Mouse (Mus musculus) heart, embryonic 14.5 days (tissue): ENCODE measurements at regions not wholly inside any gene's neighbourhood (a gene's known extent, or its start where the extent isn't known, plus 50 kb on each side); places are given as distances from the start of the nearest gene placed in this dataset.

ENCODE experiments used
- ATAC-seq: fragments of 200-750 bp; cut with Nextera tagmentation; 2 replicates; pipeline ENCODE4 v1.8.0; 2017; ENCODE audit warnings: low read depth, moderate TSS enrichment; ENCODE audit not compliant: insufficient number of reproducible peaks, insufficient read depth, low FRiP score
- H3K27ac ChIP-seq, 2 experiments: fragments of 200-500 bp in 1 of 2; fragments of 300-500 bp in 1 of 2; sonication (generic) in 1 of 2; replicated peaks in 1 of 2; 2 replicates each; pipeline ENCODE4 v1.5.1; 2012 to 2014; ENCODE audit warnings: low read depth in 2 of 2, low read length in 2 of 2, control low read depth in 1 of 2, mild to moderate bottlenecking in 1 of 2, mixed read lengths in 1 of 2; ENCODE audit not compliant: control insufficient read depth in 1 of 2, insufficient read depth in 1 of 2
- H3K27me3 ChIP-seq: fragments of 300-500 bp; sonication (generic); 2 replicates; pipeline ENCODE4 v1.6.1; 2014; ENCODE audit warnings: mild to moderate bottlenecking, low read length, control low read depth; ENCODE audit not compliant: control insufficient read depth, insufficient read depth
- H3K36me3 ChIP-seq: fragments of 300-500 bp; sonication (generic); 2 replicates; pipeline ENCODE4 v1.6.1; 2014; ENCODE audit warnings: mild to moderate bottlenecking, control low read depth, low read length, mixed read lengths; ENCODE audit not compliant: control insufficient read depth, insufficient read depth
- H3K4me1 ChIP-seq, 2 experiments: fragments of 200-500 bp in 1 of 2; fragments of 300-500 bp in 1 of 2; sonication (generic) in 1 of 2; 2 replicates each; pipeline ENCODE4 v1.6.1; 2012 to 2014; ENCODE audit warnings: low read length in 2 of 2, control low read depth in 1 of 2, mixed read lengths in 1 of 2; ENCODE audit not compliant: control insufficient read depth in 2 of 2, insufficient read depth in 2 of 2
- H3K4me2 ChIP-seq: fragments of 300-500 bp; sonication (generic); 2 replicates; pipeline ENCODE4 v1.6.1; 2014; ENCODE audit warnings: mild to moderate bottlenecking, low read length
- H3K4me3 ChIP-seq, 2 experiments: fragments of 200-500 bp in 1 of 2; fragments of 300-500 bp in 1 of 2; sonication (generic) in 1 of 2; 2 replicates each; pipeline ENCODE4 v1.5.1; 2012 to 2014; ENCODE audit warnings: low read length in 2 of 2, mild to moderate bottlenecking in 2 of 2, control low read depth in 1 of 2, low read depth in 1 of 2, moderate library complexity in 1 of 2; ENCODE audit not compliant: control insufficient read depth in 1 of 2, insufficient read depth in 1 of 2
- H3K9ac ChIP-seq: fragments of 300-500 bp; sonication (generic); 2 replicates; pipeline ENCODE4 v1.6.1; 2014; ENCODE audit warnings: mild to moderate bottlenecking, low read length
- H3K9me3 ChIP-seq: fragments of 300-500 bp; sonication (generic); 2 replicates; pipeline ENCODE4 v1.6.1; 2016; ENCODE audit warnings: low read length, control low read depth; ENCODE audit not compliant: control insufficient read depth
- WGBS: fragments of 180-500 bp; shearing (Covaris S2); extraction: QIAGEN DNeasy Blood & Tissue Kit; methylation state at CpG from one replicate; pipeline ENCODE4 v1.1.7; 2014; 5-methylcytosine and 5-hydroxymethylcytosine counted together

GRCm38 (mm10) chr1:135665484-135665883 lies 54.4 kb upstream of the Csrp1 start:
- no peak overlapping the region for H3K9ac ChIP-seq
- H3K9me3 ChIP-seq, result no peaks in the 10 kb centered on the region
- peaks cover 12 to 31% of the 10 kb centered on the region in 2 experiments for H3K4me1 ChIP-seq
- WGBS, result 59% methylated on average over 8 of the region's 8 CpGs
- H3K27me3 ChIP-seq, result no peaks in the 10 kb centered on the region
- H3K27ac ChIP-seq, result no peak overlapping the region
- H3K4me3 ChIP-seq, result no peak overlapping the region
- H3K36me3 ChIP-seq, result 0 out of 2 replicates have a peak, but pooled peaks cover 9% of the 10 kb centered on the region
- H3K4me2 ChIP-seq, result no peak overlapping the region
- ATAC-seq, result no peak

- WGBS, result 67% methylated on average over 3 of the region's 3 CpGs
- H3K36me3 ChIP-seq, result 0 out of 2 replicates have a peak, but pooled peaks cover 6% of the 10 kb centered on the region
- no peak for ATAC-seq
- H3K27me3 ChIP-seq, result no peaks in the 10 kb centered on the region
- H3K4me2 ChIP-seq, result no peak overlapping the region
- no peaks in the 10 kb centered on the region for H3K9me3 ChIP-seq
- H3K27ac ChIP-seq, result no peak overlapping the region
- no peak overlapping the region for H3K4me3 ChIP-seq
- H3K4me1 ChIP-seq, result peaks cover 30 to 53% of the 10 kb centered on the region in 2 experiments
- no peak overlapping the region for H3K9ac ChIP-seq
These were observed 51.5 kb upstream of the Csrp1 start for GRCm38 (mm10) chr1:135668331-135668730.

- H3K9me3 ChIP-seq, result no peaks in the 10 kb centered on the region
- H3K9ac ChIP-seq, result no peak overlapping the region
- H3K27me3 ChIP-seq, result no peaks in the 10 kb centered on the region
- H3K36me3 ChIP-seq, result no peaks in the 10 kb centered on the region
- no peak overlapping the region for H3K4me2 ChIP-seq
- no peak for ATAC-seq
- H3K4me1 ChIP-seq, result peaks cover 35 to 60% of the 10 kb centered on the region in 2 experiments
- H3K4me3 ChIP-seq, result no peak overlapping the region
- H3K27ac ChIP-seq, result no peak overlapping the region
- WGBS, result 78% methylated on average over 7 of the region's 7 CpGs
These were observed 50.9 kb upstream of the Csrp1 start for GRCm38 (mm10) chr1:135668951-135669350.

DNA sequence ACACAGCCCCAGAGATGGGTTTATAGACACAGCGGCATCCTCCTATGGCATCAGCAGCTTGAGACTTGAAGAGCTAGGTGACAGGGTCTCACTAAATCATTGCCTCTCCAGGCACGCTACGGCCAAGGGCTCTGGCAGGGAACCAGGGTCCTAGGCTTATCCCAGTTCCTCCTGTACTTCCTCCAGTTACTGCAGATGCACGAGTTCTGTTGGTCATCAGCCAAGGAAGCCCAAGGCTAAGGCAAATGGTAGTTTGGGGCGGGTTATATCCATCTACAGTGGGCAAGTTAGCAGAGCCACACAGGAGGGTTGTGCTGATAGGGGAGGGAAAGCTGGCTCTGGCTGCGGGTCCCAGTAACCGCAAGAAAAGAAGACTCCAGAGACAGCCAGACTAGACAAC lies 50.1 kb upstream of the Csrp1 start:
- ATAC-seq, result no peak
- H3K4me3 ChIP-seq, result no peak overlapping the region
- peaks cover 35 to 56% of the 10 kb centered on the region in 2 experiments for H3K4me1 ChIP-seq
- peak overlapping the region; percentile 56 for H3K4me2 ChIP-seq
- H3K9me3 ChIP-seq, result no peaks in the 10 kb centered on the region
- H3K27me3 ChIP-seq, result no peaks in the 10 kb centered on the region
- no peak overlapping the region for H3K9ac ChIP-seq
- H3K27ac ChIP-seq, result peak overlapping the region in 1 of 2 experiments; percentile 49; a peak in 1 of 4 replicates
- 42% methylated on average over 7 of the region's 7 CpGs for WGBS
- no peaks in the 10 kb centered on the region for H3K36me3 ChIP-seq
